11 mouse cellular contexts compared by ENCODE assay signal in the genomic region with DNA sequence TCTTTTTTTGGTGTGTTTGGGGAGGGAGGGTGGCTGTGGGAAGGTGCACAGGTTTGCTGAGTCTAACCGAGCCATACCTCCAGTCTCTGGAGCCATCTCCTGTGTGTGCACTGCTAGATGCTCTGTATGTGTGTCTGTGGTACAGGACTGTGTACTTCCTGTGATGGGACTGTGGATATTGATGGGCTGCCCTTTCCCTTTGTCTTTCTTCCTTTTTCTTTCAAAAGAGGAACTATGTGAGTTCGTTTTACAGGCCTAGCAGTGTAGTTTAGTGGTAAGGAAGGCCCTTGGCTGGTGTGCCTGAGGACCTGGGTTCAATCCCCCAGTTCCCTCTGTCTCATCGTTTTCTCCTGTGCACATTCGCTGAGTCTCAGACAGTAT. TPM values are rescaled to one million over a fixed set of nuclear protein-coding genes. Genes with fewer than 3 reads are reported as not detected.
DNase-seq lines count a peak whose midpoint lies in the region; ATAC-seq lines count a peak whose summit lies in the region.
"Had no signal": no experiment of that assay in that cellular context is flagged by ENCODE, and none has a peak within 500 bp of the region (broad histone marks: within the 10 kb centered on the region; RNA-seq: fewer than 3 reads in every experiment).

No protein-coding gene starts in this region.

- 64% methylated on average over 4 of the region's 4 CpGs for WGBS in heart, embryonic 15.5 days
- 38% methylated on average over 3 of the region's 4 CpGs for WGBS in macrophage (ENCODE audit: missing documents)

- intact Hi-C loops in heart, postnatal 14 days (cut with DNase I), result loop anchor here (5.0 kb wide), 1 partner anchor 47 kb away; no protein-coding TSS in a partner anchor
- intact Hi-C loops in left cerebral cortex, postnatal 14 days (cut with DNase I), result loop anchor here (2.0 to 5.0 kb wide), 2 partner anchors 82 to 112 kb away; no protein-coding TSS in a partner anchor

- H3K4me1 ChIP-seq in heart, embryonic 15.5 days (replicated peaks), result peaks cover 22% of the 10 kb centered on the region

- no peaks in the 10 kb centered on the region for H3K9me3 ChIP-seq in heart, embryonic 15.5 days (replicated peaks)
- H3K9me3 ChIP-seq: hindbrain, embryonic 13.5 days had no signal

- no peak for DNase-seq in heart, postnatal 14 days
- DNase-seq in CD4-positive, CD25-positive, alpha-beta regulatory T cell, adult 2 months (ENCODE audit: low read depth, low spot score), result peak; percentile 48
- DNase-seq in brain, adult 2 months (ENCODE audit: low read depth, low spot score), result peak; percentile 40
- DNase-seq in left cerebral cortex, postnatal 14 days (ENCODE audit: low spot score in 2 of 2), result no peak
- no peak for DNase-seq in right cerebral cortex, postnatal 4 days
- no peak for DNase-seq in testis, postnatal 14 days (ENCODE audit: low spot score)
- DNase-seq: retina, postnatal 1 day; thymus, postnatal 25 days had no signal

- peak overlapping the region; percentile 36; the same call in 1 of the 2 replicates for H3K27ac ChIP-seq in heart, embryonic 15.5 days
- H3K27ac ChIP-seq in macrophage, result peak overlapping the region; percentile 65
- H3K27ac ChIP-seq: hindbrain, embryonic 13.5 days had no signal

- H3K79me2 ChIP-seq in macrophage (ENCODE audit: inconsistent target), result no peaks in the 10 kb centered on the region

- no peak for ATAC-seq in heart, embryonic 15.5 days (replicated peaks; ENCODE audit: insufficient number of reproducible peaks, insufficient read depth, low FRiP score, low read depth)

- no peak overlapping the region for H3K4me2 ChIP-seq in heart, embryonic 15.5 days
- H3K4me2 ChIP-seq: hindbrain, embryonic 13.5 days had no signal

- H3K36me3 ChIP-seq in heart, embryonic 15.5 days, result no peaks in the 10 kb centered on the region
- no peaks in the 10 kb centered on the region for H3K36me3 ChIP-seq in macrophage (ENCODE audit: inconsistent target)

- no peak overlapping the region for H3K9ac ChIP-seq in heart, embryonic 15.5 days
- H3K9ac ChIP-seq: hindbrain, embryonic 13.5 days had no signal

- H3K27me3 ChIP-seq in heart, embryonic 15.5 days, result no peaks in the 10 kb centered on the region

- no peak overlapping the region for H3K4me3 ChIP-seq in heart, embryonic 15.5 days
- H3K4me3 ChIP-seq in macrophage (ENCODE audit: inconsistent target), result no peak overlapping the region
- H3K4me3 ChIP-seq: hindbrain, embryonic 13.5 days had no signal

RNA-seq across cellular contexts. Expression of a gene that starts 2.4 kb away (rescaled TPM):
- 11.5 and 15.0 TPM in 2 replicates for polyA plus RNA-seq in heart, embryonic 15.5 days (2015; fragmentation: Nextera tagmentation; extraction: Ambion mirVana)
- total RNA-seq in heart, postnatal 14 days (2021), result 10 to 100 TPM; 33.2 to 39.7 TPM
- total RNA-seq in macrophage (2018; cell fraction: chromatin; rRNA removed), result 10 to 100 TPM in 18 of 26 experiments, 1 to 10 TPM in 8; 4.4 to 34.7 (median 14.0) TPM
- 10 to 100 TPM in 7 of 26 experiments, 1 to 10 TPM in 19; 3.6 to 13.6 (median 8.6) TPM for total RNA-seq in macrophage (2018; cell fraction: cytosol; rRNA removed)
- total RNA-seq in macrophage (2018; cell fraction: nucleus; rRNA removed), result 10 to 100 TPM in 14 of 26 experiments, 1 to 10 TPM in 12; 4.3 to 24.8 (median 10.4) TPM
- polyA plus RNA-seq in macrophage (2018), result 6.5 to 11.1 TPM (median 6.9 TPM) in 3 replicates
- total RNA-seq in left cerebral cortex, postnatal 14 days (2021), result 1 to 10 TPM; 7.3 to 9.8 TPM

Comparison
In these comparisons a context has a peak if more than half of its experiments do, and no peak if none do; other contexts are left out.
1. DNase-seq: peak in CD4-positive, CD25-positive, alpha-beta regulatory T cell, adult 2 months (single experiment) and brain, adult 2 months (single experiment); none in heart, postnatal 14 days (0 of 2), left cerebral cortex, postnatal 14 days (0 of 2), right cerebral cortex, postnatal 4 days (single experiment) and testis, postnatal 14 days (single experiment).